Mouse (Mus musculus) limb, embryonic 12.5 days (tissue): Measurements from ENCODE around the gene Nup98. TPM values are rescaled to one million over a fixed set of nuclear protein-coding genes. Genes with fewer than 3 reads are reported as not detected.

ENCODE experiments used
- ATAC-seq: fragments of 200-750 bp; cut with Nextera tagmentation; 2 replicates; pipeline ENCODE4 v1.8.0; 2017; ENCODE audit warnings: low read depth, moderate TSS enrichment; ENCODE audit not compliant: insufficient number of reproducible peaks, insufficient read depth, low FRiP score, low TSS enrichment
- H3K27ac ChIP-seq: fragments of 300-500 bp; sonication (generic); 2 replicates; pipeline ENCODE4 v1.5.1; 2016; ENCODE audit warnings: mild to moderate bottlenecking, moderate library complexity
- H3K27me3 ChIP-seq: fragments of 300-500 bp; sonication (generic); 2 replicates; pipeline ENCODE4 v1.6.1; 2016; ENCODE audit warnings: mild to moderate bottlenecking, moderate library complexity
- H3K36me3 ChIP-seq: fragments of 300-500 bp; sonication (generic); 2 replicates; pipeline ENCODE4 v1.6.1; 2016; ENCODE audit warnings: mild to moderate bottlenecking, moderate library complexity
- H3K4me1 ChIP-seq: fragments of 300-500 bp; sonication (generic); replicated peaks from 2 replicates; pipeline ENCODE4 v1.6.1; 2016
- H3K4me2 ChIP-seq: fragments of 300-500 bp; sonication (generic); 2 replicates; pipeline ENCODE4 v1.6.1; 2016; ENCODE audit warnings: mild to moderate bottlenecking, moderate library complexity
- H3K4me3 ChIP-seq: fragments of 300-500 bp; sonication (generic); replicated peaks from 2 replicates; pipeline ENCODE4 v1.5.1; 2016; ENCODE audit warnings: mild to moderate bottlenecking
- H3K9ac ChIP-seq: fragments of 300-500 bp; sonication (generic); replicated peaks from 2 replicates; pipeline ENCODE4 v1.6.1; 2016; ENCODE audit warnings: mild to moderate bottlenecking, moderate library complexity
- H3K9me3 ChIP-seq: fragments of 300-500 bp; sonication (generic); 2 replicates; pipeline ENCODE4 v1.6.1; 2016; ENCODE audit warnings: mild to moderate bottlenecking, moderate library complexity
- WGBS: fragments of 180-500 bp; shearing (Covaris S2); methylation state at CpG from one replicate; pipeline ENCODE4 v1.1.7; 2016; 5-methylcytosine and 5-hydroxymethylcytosine counted together
- polyA plus RNA-seq: library from polyadenylated mRNA; unstranded; fragments of >200 nt; fragmentation: Nextera tagmentation; extraction: Ambion mirVana; gene quantifications from 2 replicates; pipeline ENCODE4 v1.2.1, GENCODE M21; 2016

Gene Nup98
- polyA plus RNA-seq, 1 experiment from 2014 or later = 51.8 TPM

- 47% methylated on average over 5 of the region's 5 CpGs for WGBS
These were observed 109.1 kb downstream of the Nup98 start for GRCm38 (mm10) chr7:102100868-102101267.

GRCm38 (mm10) chr7:102099760-102100661 is 110.0 kb downstream of the Nup98 start:
- peak overlapping the region; percentile 45 for H3K27ac ChIP-seq
- peak; percentile 52; the same call in 1 of the 2 replicates for ATAC-seq

More at GRCm38 (mm10) chr7:102100868-102101267, 109.1 kb downstream of the Nup98 start:
- Histone ChIP-seq H3K27me3 (no peaks in the 10 kb centered on the region), H3K4me2 (peak overlapping the region; percentile 60), H3K4me1 (peaks cover 31% of the 10 kb centered on the region), H3K9me3 (no peaks in the 10 kb centered on the region), H3K9ac (no peak overlapping the region), H3K36me3 (peaks cover 2% of the 10 kb centered on the region; the same call in 1 of the 2 replicates), H3K27ac (peak overlapping the region; percentile 45; the same call in 1 of the 2 replicates), H3K4me3 (no peak overlapping the region)
- no peak for ATAC-seq

GRCm38 (mm10) chr7:102087336-102087735 is 122.6 kb downstream of the Nup98 start:
- H3K27ac ChIP-seq = no peak overlapping the region
- H3K36me3 ChIP-seq = peaks cover 90% of the 10 kb centered on the region
- no peak for ATAC-seq
- 89% methylated on average over 4 of the region's 4 CpGs for WGBS
- H3K9me3 ChIP-seq = no peaks in the 10 kb centered on the region
- H3K4me2 ChIP-seq = no peak overlapping the region
- no peaks in the 10 kb centered on the region for H3K4me1 ChIP-seq
- H3K4me3 ChIP-seq = no peak overlapping the region
- H3K9ac ChIP-seq = no peak overlapping the region
- H3K27me3 ChIP-seq = no peaks in the 10 kb centered on the region

More at GRCm38 (mm10) chr7:102099760-102100661, 110.0 kb downstream of the Nup98 start:
- Histone ChIP-seq H3K4me2 (peak overlapping the region; percentile 60), H3K4me3 (peak overlapping the region; percentile 31), H3K9me3 (no peaks in the 10 kb centered on the region), H3K9ac (peak overlapping the region; percentile 52), H3K4me1 (peaks cover 31% of the 10 kb centered on the region), H3K27me3 (no peaks in the 10 kb centered on the region), H3K36me3 (peaks cover 10% of the 10 kb centered on the region; the same call in 1 of the 2 replicates)
- 3% methylated on average over 30 of the region's 30 CpGs for WGBS

GRCm38 (mm10) chr7:102084041-102084696 is 125.8 kb downstream of the Nup98 start:
- Histone ChIP-seq H3K27me3 (no peaks in the 10 kb centered on the region), H3K9ac (no peak overlapping the region), H3K4me3 (no peak overlapping the region), H3K9me3 (no peaks in the 10 kb centered on the region), H3K4me1 (no peaks in the 10 kb centered on the region), H3K4me2 (no peak overlapping the region), H3K27ac (no peak overlapping the region), H3K36me3 (peaks cover 96% of the 10 kb centered on the region)
- WGBS = 91% methylated on average over 26 of the region's 26 CpGs
- ATAC-seq = no peak

- WGBS = 82% methylated on average over 5 of the region's 5 CpGs
- no peak for ATAC-seq
- H3K27ac ChIP-seq = no peak within 1 kb of the TSS
- H3K9me3 ChIP-seq = no peaks in the 10 kb centered on the region
- peaks cover 97% of the 10 kb centered on the region for H3K36me3 ChIP-seq
- H3K4me1 ChIP-seq = no peaks in the 10 kb centered on the region
- H3K27me3 ChIP-seq = no peaks in the 10 kb centered on the region
- no peak within 1 kb of the TSS for H3K4me3 ChIP-seq
- no peak within 1 kb of the TSS for H3K9ac ChIP-seq
- H3K4me2 ChIP-seq = no peak within 1 kb of the TSS
These were observed 127.2 kb downstream of the Nup98 start, which contains the start of gene Trpc2 for GRCm38 (mm10) chr7:102082816-102083215. TSS of gene Trpc2 (plus strand) at chr7:102083116.

GRCm38 (mm10) chr7:102081784-102082183 is 128.2 kb downstream of the Nup98 start:
- Histone ChIP-seq H3K4me2 (no peak overlapping the region), H3K9ac (no peak overlapping the region), H3K4me3 (no peak overlapping the region), H3K4me1 (no peaks in the 10 kb centered on the region), H3K36me3 (peaks cover 97% of the 10 kb centered on the region), H3K9me3 (no peaks in the 10 kb centered on the region), H3K27ac (no peak overlapping the region), H3K27me3 (no peaks in the 10 kb centered on the region)
- ATAC-seq = no peak
- WGBS = 95% methylated on average over 5 of the region's 5 CpGs

- H3K4me3 ChIP-seq = no peak overlapping the region
- H3K9ac ChIP-seq = no peak overlapping the region
- H3K4me2 ChIP-seq = no peak overlapping the region
- no peak overlapping the region for H3K27ac ChIP-seq
- no peak for ATAC-seq
- H3K36me3 ChIP-seq = peaks cover 96% of the 10 kb centered on the region
- H3K27me3 ChIP-seq = no peaks in the 10 kb centered on the region
- H3K9me3 ChIP-seq = no peaks in the 10 kb centered on the region
- WGBS = 88% methylated on average over 8 of the region's 8 CpGs
- H3K4me1 ChIP-seq = no peaks in the 10 kb centered on the region
These were observed 129.7 kb downstream of the Nup98 start for GRCm38 (mm10) chr7:102080311-102080710.

GRCm38 (mm10) chr7:102078517-102078916 is 131.5 kb downstream of the Nup98 start:
- Histone ChIP-seq H3K4me1 (no peaks in the 10 kb centered on the region), H3K4me2 (no peak overlapping the region), H3K4me3 (no peak overlapping the region), H3K27ac (no peak overlapping the region), H3K9me3 (no peaks in the 10 kb centered on the region), H3K9ac (no peak overlapping the region), H3K36me3 (peaks cover 96% of the 10 kb centered on the region), H3K27me3 (no peaks in the 10 kb centered on the region)
- 79% methylated on average over 7 of the region's 7 CpGs for WGBS
- ATAC-seq = no peak

- no peaks in the 10 kb centered on the region for H3K4me1 ChIP-seq
- H3K27ac ChIP-seq = no peak overlapping the region
- H3K4me3 ChIP-seq = no peak overlapping the region
- no peaks in the 10 kb centered on the region for H3K9me3 ChIP-seq
- H3K36me3 ChIP-seq = peaks cover 96% of the 10 kb centered on the region
- H3K9ac ChIP-seq = no peak overlapping the region
- no peak for ATAC-seq
- H3K27me3 ChIP-seq = no peaks in the 10 kb centered on the region
- no peak overlapping the region for H3K4me2 ChIP-seq
- 82% methylated on average over 5 of the region's 7 CpGs for WGBS
These were observed 133.2 kb downstream of the Nup98 start for GRCm38 (mm10) chr7:102076714-102077296.
